Mouse (Mus musculus) spleen, adult 10 weeks (tissue): ENCODE results near the gene Gm6763. TPM values are rescaled to one million over a fixed set of nuclear protein-coding genes. Genes with fewer than 3 reads are reported as not detected.

Experiments used
- polyA plus RNA-seq: library from polyadenylated mRNA; stranded (reverse); fragments of 350-450 nt; fragmentation: Illumina TruSeq; extraction: RNeasy Lipid Tissue Mini Kit (QIAGEN cat#74804); gene quantifications from one replicate; pipeline ENCODE4 v1.2.3, GENCODE M21; 2015; ENCODE audit warnings: low replicate concordance; ENCODE audit not compliant: insufficient read depth

The Gm6763 gene
- polyA plus RNA-seq, result not detected

GRCm38 (mm10) chr10:104151197-104151596 lies at the start of gene Gm6763:
TSS of gene Gm6763 (plus strand) at chr10:104151497.

GRCm38 (mm10) chr10:104142687-104143086 lies 8.6 kb upstream of the Gm6763 start, which contains the start of gene Gm21293:
TSS of gene Gm21293 (plus strand) at chr10:104142987.

GRCm38 (mm10) chr10:104159706-104160105 lies 8.4 kb downstream of the Gm6763 start, which contains the start of gene Gm8764:
TSS of gene Gm8764 (plus strand) at chr10:104160006.

GRCm38 (mm10) chr10:104168215-104168614 lies 16.9 kb downstream of the Gm6763 start, which contains the start of gene Gm21304:
TSS of gene Gm21304 (plus strand) at chr10:104168515.

GRCm38 (mm10) chr10:104176724-104177123 lies 25.4 kb downstream of the Gm6763 start, which contains the start of gene Gm21312:
TSS of gene Gm21312 (plus strand) at chr10:104177024.

GRCm38 (mm10) chr10:104185233-104185632 lies 33.9 kb downstream of the Gm6763 start, which contains the start of gene Gm20765:
TSS of gene Gm20765 (plus strand) at chr10:104185533.

GRCm38 (mm10) chr10:104193742-104194141 lies 42.4 kb downstream of the Gm6763 start, which contains the start of gene Gm4340:
TSS of gene Gm4340 (plus strand) at chr10:104194042.

Other genes starting within 250 kb of the Gm6763 start
- not detected for gene Gm21293, start 8.5 kb upstream of the Gm6763 start, polyA plus RNA-seq
- not detected for gene Gm8764, start 8.5 kb downstream of the Gm6763 start, polyA plus RNA-seq
- gene Gm21304, start 17.0 kb downstream of the Gm6763 start, polyA plus RNA-seq, result not detected
- not detected for gene Gm21312, start 25.5 kb downstream of the Gm6763 start, polyA plus RNA-seq
- gene Gm20765, start 34.0 kb downstream of the Gm6763 start, polyA plus RNA-seq, result not detected
- gene Gm4340, start 42.5 kb downstream of the Gm6763 start, polyA plus RNA-seq, result not detected